ENCODE assay signal across 8 mouse cellular contexts in the genomic region with DNA sequence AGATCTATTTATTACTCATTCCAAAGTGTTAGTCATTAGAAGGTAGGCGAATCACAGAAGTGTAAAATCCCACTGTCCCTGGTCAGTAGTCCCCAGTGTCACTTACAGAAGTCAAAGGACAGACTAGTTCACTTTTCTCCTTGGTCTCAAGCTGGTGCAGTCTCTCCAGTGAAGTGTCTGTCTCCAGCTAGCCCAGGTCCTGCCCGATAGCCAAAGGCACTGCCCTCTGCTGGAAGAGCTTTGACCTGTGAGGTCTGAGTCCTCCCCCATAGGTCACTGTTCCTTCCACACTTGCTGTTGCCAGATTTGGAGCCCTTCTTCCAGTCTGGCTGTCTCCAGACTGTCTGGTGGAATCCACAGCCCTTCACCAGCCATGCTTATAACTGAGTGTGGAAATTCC. TPM values are rescaled to one million over a fixed set of nuclear protein-coding genes. Genes with fewer than 3 reads are reported as not detected.
DNase-seq lines count a peak whose midpoint lies in the region; ATAC-seq and TF ChIP-seq lines count a peak whose summit lies in the region.

No protein-coding gene starts in this region.

- peaks cover 17% of the 10 kb centered on the region for H3K79me2 ChIP-seq in myocyte (ENCODE audit: control insufficient read depth, insufficient read depth)

- 0 out of 2 replicates have a peak, but pooled peaks cover 2% of the 10 kb centered on the region for H3K27me3 ChIP-seq in hindbrain, embryonic 10.5 days (ENCODE audit: insufficient read depth, poor library complexity, severe bottlenecking)
- H3K27me3 ChIP-seq in hindbrain, embryonic 12.5 days: no peaks in the 10 kb centered on the region
- no peaks in the 10 kb centered on the region for H3K27me3 ChIP-seq in limb, embryonic 11.5 days (ENCODE audit: control insufficient read depth, insufficient read depth, low read length)
- H3K27me3 ChIP-seq in myocyte (ENCODE audit: control insufficient read depth, insufficient read depth, insufficient read length): no peaks in the 10 kb centered on the region

- no peaks in the 10 kb centered on the region for H3K9me3 ChIP-seq in hindbrain, embryonic 10.5 days
- no peaks in the 10 kb centered on the region for H3K9me3 ChIP-seq in hindbrain, embryonic 12.5 days (replicated peaks)
- no peaks in the 10 kb centered on the region for H3K9me3 ChIP-seq in limb, embryonic 11.5 days (ENCODE audit: control insufficient read depth, low read length)

- no peaks in the 10 kb centered on the region; the same call in 1 of the 2 replicates for H3K36me3 ChIP-seq in hindbrain, embryonic 10.5 days
- H3K36me3 ChIP-seq in hindbrain, embryonic 12.5 days: no peaks in the 10 kb centered on the region
- no peaks in the 10 kb centered on the region for H3K36me3 ChIP-seq in limb, embryonic 11.5 days (ENCODE audit: control insufficient read depth, insufficient read depth, low read length)
- H3K36me3 ChIP-seq in myocyte (ENCODE audit: control insufficient read depth, insufficient read depth): no peaks in the 10 kb centered on the region

- no peak overlapping the region for H3K9ac ChIP-seq in hindbrain, embryonic 12.5 days
- no peak overlapping the region for H3K9ac ChIP-seq in limb, embryonic 11.5 days (ENCODE audit: low read length)

- peak; percentile 38 for DNase-seq in hindbrain, embryonic 10.5 days (ENCODE audit: low spot score)
- DNase-seq in ES-CJ7 (ENCODE audit: low read depth, low spot score): peak; percentile 57
- DNase-seq in cerebellum, adult 8-10 months: peak; percentile 17
- peak; percentile 45 for DNase-seq in heart, adult 8-10 months (ENCODE audit: low spot score)
- peak; percentile 38 for DNase-seq in limb, embryonic 11.5 days (ENCODE audit: low spot score)

- ATAC-seq in hindbrain, embryonic 12.5 days (ENCODE audit: low FRiP score): no peak
- ATAC-seq in limb, embryonic 11.5 days (ENCODE audit: insufficient number of reproducible peaks, low FRiP score, low TSS enrichment, low read depth): no peak
- ATAC-seq in inflammation-experienced regulatory T-cells, adult 6 months: no peak

- 37% methylated on average over 2 of the region's 2 CpGs for WGBS in hindbrain, embryonic 10.5 days
- WGBS in hindbrain, embryonic 12.5 days: 33% methylated on average over 2 of the region's 2 CpGs
- 29% methylated on average over 2 of the region's 2 CpGs for WGBS in limb, embryonic 11.5 days

- H3ac ChIP-seq in myocyte (ENCODE audit: control insufficient read depth, insufficient read length): no peak overlapping the region

- H3K4me2 ChIP-seq in hindbrain, embryonic 12.5 days (replicated peaks): no peak overlapping the region
- H3K4me2 ChIP-seq in limb, embryonic 11.5 days (ENCODE audit: low read depth, severe bottlenecking): no peak overlapping the region
- H3K4me2 ChIP-seq in myocyte (ENCODE audit: low read depth): peak overlapping the region; percentile 66

- no peak overlapping the region for H3K27ac ChIP-seq in hindbrain, embryonic 10.5 days
- H3K27ac ChIP-seq in hindbrain, embryonic 12.5 days: no peak overlapping the region
- no peak overlapping the region for H3K27ac ChIP-seq in limb, embryonic 11.5 days (replicated peaks; ENCODE audit: low read depth, low read length)

- H3K4me1 ChIP-seq in hindbrain, embryonic 10.5 days (replicated peaks): peaks cover 3% of the 10 kb centered on the region; the same call in 1 of the 2 replicates
- H3K4me1 ChIP-seq in hindbrain, embryonic 12.5 days: peaks cover 6% of the 10 kb centered on the region; the same call in 1 of the 2 replicates
- H3K4me1 ChIP-seq in limb, embryonic 11.5 days (ENCODE audit: control insufficient read depth, insufficient read depth, low read length): no peaks in the 10 kb centered on the region

- H3K4me3 ChIP-seq in hindbrain, embryonic 10.5 days: no peak overlapping the region
- no peak overlapping the region for H3K4me3 ChIP-seq in hindbrain, embryonic 12.5 days
- H3K4me3 ChIP-seq in limb, embryonic 11.5 days (ENCODE audit: low read depth, low read length): no peak overlapping the region
- peak overlapping the region; percentile 50 for H3K4me3 ChIP-seq in myocyte

- TF ChIP-seq POLR2A in myocyte (IDR thresholded peaks at IDR 0.05; ENCODE audit: insufficient read length, low read depth): no peak

TF ChIP-seq in myocyte, 11 proteins besides CTCF, POLR2A, EP300 and RAD21:
- TF ChIP-seq E2F4 (IDR thresholded peaks at IDR 0.05; ENCODE audit: insufficient read depth) (no peak), REST (IDR thresholded peaks at IDR 0.05; ENCODE audit: insufficient read depth, insufficient read length) (no peak), POLR2AphosphoS2 (IDR thresholded peaks at IDR 0.05; ENCODE audit: insufficient read length, low read depth) (no peak), CEBPB (IDR thresholded peaks at IDR 0.05; ENCODE audit: insufficient read depth, poor library complexity, severe bottlenecking) (no peak), MAX (IDR thresholded peaks at IDR 0.05; ENCODE audit: low read depth) (no peak), MYOD1 (IDR thresholded peaks at IDR 0.05; ENCODE audit: control insufficient read depth in 1 of 3, insufficient read length in 2 of 3, low read depth in 2 of 3) (no peak), SRF (IDR thresholded peaks at IDR 0.05; ENCODE audit: control insufficient read depth, insufficient read length, low read depth) (no peak), MYOG (IDR thresholded peaks at IDR 0.05; ENCODE audit: control insufficient read depth in 1 of 3, insufficient read depth in 1 of 3, insufficient read length in 2 of 3, low read depth in 2 of 3) (no peak), TCF3 (IDR thresholded peaks at IDR 0.05; ENCODE audit: insufficient read length, low read depth) (no peak), USF1 (IDR thresholded peaks at IDR 0.05; ENCODE audit: low read depth) (no peak), TCF12 (IDR thresholded peaks at IDR 0.05; ENCODE audit: insufficient read depth, poor library complexity, severe bottlenecking) (no peak)

RNA-seq across cellular contexts. Expression of a gene that starts 2.1 kb away (rescaled TPM):
- polyA plus RNA-seq in hindbrain, embryonic 10.5 days (2016; fragmentation: Nextera tagmentation; extraction: Ambion mirVana): 17.2 and 20.2 TPM in 2 replicates
- 26.8 and 29.3 TPM in 2 replicates for polyA plus RNA-seq in hindbrain, embryonic 12.5 days (2016; fragmentation: Nextera tagmentation; extraction: Ambion mirVana)
- 10 to 100 TPM; 17.9 to 25.3 (median 22.0) TPM for total RNA-seq in heart, adult 8-10 months (2022)
- 45.8 and 47.7 TPM in 2 replicates for polyA plus RNA-seq in limb, embryonic 11.5 days (2014; fragmentation: Nextera tagmentation; extraction: Ambion mirVana)
- polyA plus RNA-seq in myocyte (2012; fragmentation: generic; extraction: Trizol): 8.3 TPM
- polyA plus RNA-seq in inflammation-experienced regulatory T-cells, adult 6 months (2017; shearing (Covaris generic)): 10 to 100 TPM; 22.3 to 35.1 (median 25.3) TPM
